Mouse (Mus musculus) heart, postnatal 25 days (tissue): ENCODE results near the gene Ddx17. TPM values are rescaled to one million over a fixed set of nuclear protein-coding genes. Genes with fewer than 3 reads are reported as not detected.

Source experiments
- DNase-seq: peaks from one replicate; pipeline ENCODE4 v3.0.0; 2022; ENCODE audit warnings: low spot score
- intact Hi-C: fragments of 180-260 bp; cut with DNase I; formaldehyde crosslinking; loops from one replicate; pipeline ENCODE4 v1.15.1; 2025
- total RNA-seq, 2 experiments: library from RNA; stranded (reverse); gene quantifications; 2 replicates each; pipeline ENCODE4 v1.2.3; 2021

Gene Ddx17
- 100 to 1,000 TPM in 1 of 2 experiments, 10 to 100 TPM in 1; 96.7 to 105 TPM for total RNA-seq

- intact Hi-C loops, result no loop called here
- DNase-seq, result peak; percentile 95
These were observed at the start of gene Ddx17 for GRCm38 (mm10) chr15:79546410-79547288. Ddx17 (minus strand) TSS chr15:79546741.

DNA sequence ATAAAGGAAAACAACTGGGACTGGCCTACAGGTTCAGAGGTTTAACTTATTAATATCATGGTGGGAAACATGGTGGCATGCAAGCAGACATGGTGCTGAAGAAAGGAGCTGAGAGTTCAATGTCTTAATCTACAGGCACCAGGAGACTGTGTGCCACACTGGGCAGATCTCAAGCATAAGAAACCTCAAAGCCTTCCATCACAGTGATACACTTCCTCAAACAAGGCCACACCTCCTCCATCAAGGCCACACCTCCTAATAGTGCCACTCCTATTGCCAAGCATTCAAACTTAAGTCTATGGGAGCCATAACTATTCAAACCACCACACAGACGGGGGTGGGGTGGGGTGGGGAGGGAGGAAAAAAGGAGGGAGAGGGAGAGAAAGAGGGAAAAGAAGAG, 35.0 kb upstream of the Ddx17 start:
- no peak for DNase-seq
- intact Hi-C loops, result no loop called here

GRCm38 (mm10) chr15:79577671-79578426, 31.3 kb upstream of the Ddx17 start:
- intact Hi-C loops, result no loop called here
- no peak for DNase-seq

GRCm38 (mm10) chr15:79576947-79577346, 30.4 kb upstream of the Ddx17 start:
- intact Hi-C loops, result no loop called here
- no peak for DNase-seq

DNA sequence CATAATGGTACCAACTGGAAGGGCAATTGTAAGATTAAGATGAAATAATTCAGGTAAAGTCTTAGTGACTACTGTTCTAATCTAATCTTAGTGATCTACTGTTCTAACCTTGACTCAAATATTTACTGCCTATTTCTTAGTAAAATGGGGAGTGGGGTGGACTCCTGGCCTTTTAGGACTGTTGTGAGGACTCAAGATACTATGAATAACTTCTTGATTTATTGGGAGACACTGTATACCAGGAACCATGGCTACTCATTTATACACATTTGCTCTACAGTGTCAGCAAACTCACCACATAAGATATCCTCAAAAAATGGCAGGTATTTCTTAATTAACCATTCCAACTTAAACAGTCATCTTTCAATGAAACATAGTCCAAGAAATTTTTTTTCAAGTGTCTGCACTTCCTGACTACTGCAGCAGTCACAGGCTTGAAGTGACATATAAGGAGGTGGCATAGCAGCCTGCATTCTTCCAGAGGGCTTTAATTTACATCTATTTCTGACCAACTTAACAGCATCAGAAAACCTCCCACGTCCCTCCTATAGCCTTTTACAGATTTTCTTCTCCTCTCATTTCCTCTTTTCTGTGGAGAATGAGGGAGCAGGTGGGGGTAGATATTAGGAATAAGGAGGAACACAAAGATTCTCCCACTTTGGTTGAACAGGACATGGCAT, 29.1 kb upstream of the Ddx17 start:
- DNase-seq, result no peak
- intact Hi-C loops, result no loop called here

- no peak for DNase-seq
- intact Hi-C loops, result no loop called here
These were observed 15.9 kb upstream of the Ddx17 start for GRCm38 (mm10) chr15:79562417-79562816.

- no peak for DNase-seq
- intact Hi-C loops, result no loop called here
These were observed 13.1 kb upstream of the Ddx17 start for GRCm38 (mm10) chr15:79559649-79560048.

- intact Hi-C loops, result no loop called here
- DNase-seq, result no peak
These were observed 6.0 kb upstream of the Ddx17 start for GRCm38 (mm10) chr15:79552566-79552965.

GRCm38 (mm10) chr15:79548226-79548625, 1.7 kb upstream of the Ddx17 start:
- intact Hi-C loops, result no loop called here
- no peak for DNase-seq

DNA sequence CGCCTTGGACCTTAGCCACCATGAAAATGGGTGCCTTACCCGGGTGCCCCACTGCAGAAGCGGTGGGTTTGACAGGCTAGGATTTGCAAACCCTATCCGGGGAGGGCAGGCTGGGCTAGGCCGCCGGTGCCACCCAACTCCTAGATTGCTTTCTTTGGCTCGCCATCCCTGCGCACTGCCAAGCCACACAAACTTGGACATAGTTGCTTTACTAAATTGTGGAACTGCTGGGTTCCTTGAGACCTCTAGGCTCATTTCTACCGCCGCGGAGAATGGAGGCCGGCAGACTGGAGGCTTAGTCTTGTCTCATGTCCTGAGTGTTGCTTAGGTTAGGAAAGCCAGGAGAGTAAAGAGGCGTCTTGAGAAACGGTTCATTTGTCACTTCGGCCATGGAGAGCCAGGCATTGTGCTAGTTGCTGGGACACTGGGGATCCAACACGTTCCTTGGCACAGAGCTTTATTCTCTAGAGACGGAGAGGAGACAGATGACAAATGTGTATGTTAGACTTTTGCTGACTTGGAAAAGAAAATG, 814 bp upstream of the Ddx17 start:
- DNase-seq, result no peak
- intact Hi-C loops, result no loop called here

DNA sequence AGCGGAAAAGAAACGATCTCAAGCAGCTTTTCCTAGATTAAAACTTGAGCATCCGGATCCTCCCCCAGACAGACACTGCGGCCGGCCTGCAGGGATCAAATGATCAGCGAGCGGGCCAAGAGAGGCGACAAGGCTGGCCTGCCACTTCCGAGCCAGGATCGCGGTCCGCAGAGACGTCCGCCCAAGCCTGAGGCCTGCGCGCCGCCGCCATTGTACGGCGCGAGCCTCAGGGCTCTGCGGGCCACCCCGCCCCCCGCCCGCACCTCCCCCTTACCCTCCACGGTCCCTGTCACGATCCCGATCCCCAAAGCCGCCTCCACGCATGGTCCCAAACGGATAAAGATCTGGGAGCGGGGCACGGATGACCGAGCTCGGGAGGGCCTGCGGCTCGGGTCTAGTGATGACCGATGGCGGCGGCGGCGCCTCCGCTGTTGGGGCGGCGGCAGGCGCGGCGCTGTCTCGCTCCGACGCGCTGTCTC, 581 bp downstream of the Ddx17 start:
- peak; percentile 69 for DNase-seq
- intact Hi-C loops, result no loop called here

DNA sequence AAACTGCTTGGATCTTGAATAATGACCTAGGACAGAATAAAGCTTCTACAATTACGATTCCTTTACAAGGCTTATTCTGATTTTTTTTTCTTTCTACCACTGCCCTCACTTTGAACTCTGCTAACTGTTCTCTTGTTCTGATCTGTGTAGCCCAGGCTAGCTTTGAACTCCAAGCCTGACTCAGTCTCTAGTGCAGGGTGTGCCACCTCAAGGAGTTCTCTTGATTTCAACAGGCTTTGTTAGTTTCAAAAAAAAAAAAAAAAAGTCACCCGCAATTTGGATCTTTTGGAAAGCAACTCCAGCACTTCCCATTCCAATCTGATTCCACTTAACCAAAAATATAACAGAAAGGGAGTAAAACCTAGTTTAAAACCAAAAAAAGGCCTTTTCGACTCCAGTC, 1.0 kb downstream of the Ddx17 start:
- DNase-seq, result no peak
- intact Hi-C loops, result no loop called here

DNA sequence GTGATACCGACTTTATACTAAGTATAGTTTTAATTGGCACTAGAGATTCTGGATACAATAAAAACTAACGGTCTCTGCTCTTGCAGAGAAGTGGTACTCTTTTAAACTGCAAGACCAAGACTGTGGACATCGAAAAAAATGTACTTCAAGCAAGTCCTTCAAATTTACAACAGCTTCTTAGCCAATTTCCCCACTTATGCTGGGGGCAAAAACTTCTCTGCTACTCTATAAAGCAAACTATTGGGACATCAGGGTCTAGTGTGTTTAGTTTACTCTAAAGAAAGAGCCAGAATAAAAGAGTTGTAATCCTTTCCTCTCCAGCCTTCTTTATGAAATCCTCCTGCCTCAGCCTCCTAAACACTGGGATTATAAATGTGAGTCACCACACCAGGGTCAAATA, 2.6 kb downstream of the Ddx17 start:
- intact Hi-C loops, result no loop called here
- no peak for DNase-seq

GRCm38 (mm10) chr15:79533796-79534195, 12.7 kb downstream of the Ddx17 start:
- intact Hi-C loops, result no loop called here
- no peak for DNase-seq

DNA sequence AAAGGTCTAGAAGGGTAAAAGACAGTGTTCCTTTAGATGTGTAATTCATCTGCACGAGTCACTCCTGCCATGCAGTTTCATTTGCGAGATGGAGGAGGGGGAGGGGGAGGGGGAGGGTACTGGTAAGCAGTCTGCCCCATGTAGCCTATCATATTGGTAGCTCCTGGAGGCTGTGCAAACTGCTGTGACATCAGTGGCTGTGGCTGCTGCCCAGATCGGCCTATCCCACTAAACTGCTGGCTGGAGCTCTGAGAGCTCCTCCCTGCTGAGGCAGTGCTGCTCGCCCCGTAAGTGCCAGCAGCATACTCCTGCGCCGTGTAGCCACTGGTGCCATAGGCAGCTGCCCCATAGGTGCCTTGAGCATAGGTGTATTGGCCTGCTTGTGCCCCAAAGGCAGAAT, 16.6 kb downstream of the Ddx17 start:
- no peak for DNase-seq
- intact Hi-C loops, result no loop called here

GRCm38 (mm10) chr15:79527991-79528639, 18.4 kb downstream of the Ddx17 start:
- intact Hi-C loops, result no loop called here
- DNase-seq, result no peak

DNA sequence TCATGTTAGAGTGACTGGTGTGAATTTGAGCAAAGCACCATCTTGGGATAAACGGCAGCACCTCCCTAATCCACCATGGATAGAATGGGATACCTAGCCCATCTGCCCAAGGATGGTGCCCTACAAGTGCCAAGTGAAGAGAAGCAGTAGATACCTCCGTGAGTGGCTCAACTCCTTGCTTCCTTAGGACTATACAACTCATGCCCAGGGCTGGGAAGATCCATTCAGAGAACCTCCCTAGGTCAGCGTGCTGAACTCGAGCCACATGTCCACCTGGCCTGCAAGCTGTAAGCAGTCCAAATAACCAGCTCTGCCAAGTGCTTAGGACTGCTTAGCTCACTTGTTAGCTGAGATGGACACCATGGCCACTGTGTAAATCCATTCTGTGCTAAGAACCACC, 19.3 kb downstream of the Ddx17 start:
- no peak for DNase-seq
- intact Hi-C loops, result no loop called here

DNA sequence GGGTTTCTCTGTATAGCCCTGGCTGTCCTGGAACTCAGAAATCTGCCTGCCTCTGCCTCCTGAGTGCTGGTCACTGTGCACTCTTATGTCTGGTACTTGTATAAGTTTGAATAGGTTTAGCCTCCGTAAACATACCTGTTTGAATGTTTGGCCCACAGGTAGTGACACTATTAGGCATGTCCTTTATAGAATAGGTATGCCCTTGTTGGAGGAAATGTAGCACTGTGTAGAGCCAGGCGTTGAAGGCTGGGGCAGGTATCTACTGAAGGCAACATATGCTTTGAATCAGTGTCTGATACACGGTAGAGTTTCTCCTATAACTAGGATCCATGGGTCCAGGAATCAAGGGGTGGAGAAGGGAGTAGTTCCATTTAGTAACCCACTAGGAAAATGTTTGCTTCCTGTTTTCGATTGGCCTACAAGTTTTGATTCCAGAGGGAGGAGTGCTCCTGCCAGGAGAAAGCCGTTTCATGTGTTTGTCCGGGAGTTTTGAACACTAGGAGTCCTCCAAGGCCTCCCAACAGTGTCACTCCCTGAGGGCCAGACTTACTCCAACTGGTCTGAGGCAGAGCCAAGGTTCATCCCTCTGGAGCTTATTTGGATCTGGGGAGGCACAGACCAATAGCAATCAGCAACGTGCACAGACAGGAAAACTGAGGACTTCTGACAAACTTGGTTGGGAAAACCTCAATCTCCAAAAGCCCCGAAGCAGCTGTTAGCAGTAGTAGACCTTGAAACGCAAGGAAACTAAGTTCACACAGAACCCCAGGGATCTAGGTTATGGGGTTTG, 20.4 kb downstream of the Ddx17 start:
- DNase-seq, result peak; percentile 33
- intact Hi-C loops, result no loop called here

GRCm38 (mm10) chr15:79525564-79525963, 21.0 kb downstream of the Ddx17 start:
- intact Hi-C loops, result no loop called here

More at GRCm38 (mm10) chr15:79525564-79525963, 21.0 kb downstream of the Ddx17 start:
- no peak for DNase-seq
